Mouse (Mus musculus) heart, adult 2 months (tissue): ENCODE measurements around the gene Chpt1. TPM values are rescaled to one million over a fixed set of nuclear protein-coding genes. Genes with fewer than 3 reads are reported as not detected.

Source experiments
- DNase-seq, 2 experiments: peaks; one replicate each; pipeline ENCODE4 v3.0.0; 2021
- H3K27ac ChIP-seq: fragments of 200-600 bp; 2 replicates; pipeline ENCODE4 v1.8.1; 2022
- H3K27me3 ChIP-seq: fragments of 200-500 bp; 2 replicates; pipeline ENCODE4 v1.6.1; 2012; ENCODE audit warnings: mild to moderate bottlenecking, low read length, inconsistent platforms, mixed read lengths; ENCODE audit not compliant: control insufficient read depth, insufficient read depth
- H3K36me3 ChIP-seq: fragments of 200-500 bp; 2 replicates; pipeline ENCODE4 v1.6.1; 2012; ENCODE audit warnings: low read length, inconsistent platforms; ENCODE audit not compliant: control insufficient read depth, insufficient read depth
- H3K4me1 ChIP-seq: fragments of 200-500 bp; 2 replicates; pipeline ENCODE4 v1.6.1; 2011; ENCODE audit warnings: low read length; ENCODE audit not compliant: control insufficient read depth, insufficient read depth
- H3K4me3 ChIP-seq: fragments of 200-600 bp; 2 replicates; pipeline ENCODE4 v1.8.1; 2022
- H3K79me2 ChIP-seq: fragments of 200-500 bp; replicated peaks from 2 replicates; pipeline ENCODE4 v1.6.1; 2012; ENCODE audit warnings: mild to moderate bottlenecking, inconsistent platforms, low read length, moderate library complexity, mixed read lengths; ENCODE audit not compliant: control insufficient read depth, insufficient read depth
- H3K9ac ChIP-seq: fragments of 200-500 bp; 2 replicates; pipeline ENCODE4 v1.6.1; 2012; ENCODE audit warnings: low read depth, mild to moderate bottlenecking, control low read depth, inconsistent platforms, low read length, mixed read lengths
- CTCF ChIP-seq: fragments of 200-600 bp; IDR thresholded peaks from 2 replicates; pipeline ENCODE4 v1.8.1; 2022; ENCODE audit warnings: antibody characterized with exemption, mild to moderate bottlenecking, moderate library complexity
- EP300 ChIP-seq: fragments of 200-500 bp; IDR thresholded peaks from 2 replicates; pipeline ENCODE4 v1.6.1; 2011; ENCODE audit warnings: low read depth, low read length, control low read depth; ENCODE audit not compliant: insufficient read depth
- POLR2A ChIP-seq: fragments of 200-500 bp; IDR thresholded peaks from 2 replicates; pipeline ENCODE4 v1.6.1; 2011; ENCODE audit warnings: mild to moderate bottlenecking, low read depth, low read length, control low read depth; ENCODE audit not compliant: insufficient read depth
- WGBS: fragments of 180-500 bp; shearing (Covaris S2); methylation state at CpG from one replicate; pipeline ENCODE4 v1.1.7; 2018; 5-methylcytosine and 5-hydroxymethylcytosine counted together
- intact Hi-C: fragments of 180-260 bp; cut with DNase I; formaldehyde crosslinking; loops from one replicate; pipeline ENCODE4 v1.15.1; 2025
- polyA plus RNA-seq: library from polyadenylated mRNA; depleted of rRNA; stranded (reverse); fragments of >200 nt; gene quantifications from 2 replicates; pipeline ENCODE4 v1.2.3, GENCODE M21; 2012
- total RNA-seq, 2 experiments: library from RNA; stranded (reverse); gene quantifications; 2 replicates each; pipeline ENCODE4 v1.2.3; 2021

The Chpt1 gene
- total and polyA plus RNA-seq, 3 experiments: 230 to 334 (median 278) TPM

- DNase-seq: no peak
- intact Hi-C loops: loop anchor here (10.0 kb wide), 1 partner anchor 207 kb away; no protein-coding TSS in a partner anchor
- WGBS: 41% methylated on average over 6 of the region's 6 CpGs
These were observed 46.1 kb downstream of the Chpt1 start for GRCm38 (mm10) chr10:88457816-88458215.

GRCm38 (mm10) chr10:88451990-88452389, 51.9 kb downstream of the Chpt1 start:
- Histone ChIP-seq H3K27ac (no peak overlapping the region), H3K9ac (no peak overlapping the region), H3K36me3 (no peaks in the 10 kb centered on the region), H3K4me1 (no peaks in the 10 kb centered on the region; the same call in 1 of the 2 replicates), H3K79me2 (no peaks in the 10 kb centered on the region), H3K27me3 (no peaks in the 10 kb centered on the region), H3K4me3 (no peak overlapping the region)
- intact Hi-C loops: loop anchor here (10.0 kb wide), 1 partner anchor 213 kb away; no protein-coding TSS in a partner anchor
- TF ChIP-seq CTCF (no peak), EP300 (no peak), POLR2A (no peak)
- DNase-seq: no peak
- 79% methylated on average over 6 of the region's 6 CpGs for WGBS

More at GRCm38 (mm10) chr10:88457816-88458215, 46.1 kb downstream of the Chpt1 start:
- Histone ChIP-seq H3K4me3 (no peak overlapping the region), H3K9ac (no peak overlapping the region), H3K27ac (no peak overlapping the region), H3K27me3 (no peaks in the 10 kb centered on the region), H3K79me2 (no peaks in the 10 kb centered on the region), H3K4me1 (no peaks in the 10 kb centered on the region), H3K36me3 (no peaks in the 10 kb centered on the region)
- TF ChIP-seq POLR2A: no peak
- no peak for TF ChIP-seq CTCF
- TF ChIP-seq EP300: no peak

GRCm38 (mm10) chr10:88451221-88451620, 52.7 kb downstream of the Chpt1 start:
- no peak for TF ChIP-seq EP300
- TF ChIP-seq CTCF: no peak
- TF ChIP-seq POLR2A: no peak
- WGBS: 63% methylated on average over 2 of the region's 2 CpGs
- DNase-seq: peak in 1 of 2 experiments; percentile 46

DNA sequence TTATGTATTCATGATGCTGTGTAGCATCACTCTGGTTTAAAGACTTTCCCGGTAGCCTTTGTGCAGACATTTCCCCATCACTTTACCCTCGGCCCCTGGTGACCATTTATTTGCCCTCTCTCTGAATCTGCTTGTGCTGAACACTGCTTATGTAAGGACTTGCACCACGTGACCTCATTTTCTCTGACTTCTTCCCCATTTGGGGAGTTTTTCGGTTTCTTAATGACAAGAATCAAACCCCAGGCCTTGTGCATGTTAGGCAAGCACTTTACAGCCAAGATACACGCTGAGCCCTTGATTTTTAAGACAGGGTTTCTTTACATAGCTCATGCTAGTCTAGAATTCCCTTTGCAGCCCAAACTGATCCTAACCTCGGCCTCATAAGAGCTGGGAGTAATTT, 62.6 kb downstream of the Chpt1 start:
- no peak for DNase-seq
- TF ChIP-seq EP300: no peak
- TF ChIP-seq POLR2A: no peak
- TF ChIP-seq CTCF: no peak
- Histone ChIP-seq H3K27ac (no peak overlapping the region), H3K79me2 (no peaks in the 10 kb centered on the region), H3K36me3 (no peaks in the 10 kb centered on the region), H3K27me3 (no peaks in the 10 kb centered on the region), H3K4me1 (no peaks in the 10 kb centered on the region), H3K9ac (no peak overlapping the region), H3K4me3 (no peak overlapping the region)
- 79% methylated on average over 6 of the region's 6 CpGs for WGBS
- intact Hi-C loops: no loop called here

More at GRCm38 (mm10) chr10:88451221-88451620, 52.7 kb downstream of the Chpt1 start:
- H3K36me3 ChIP-seq: no peaks in the 10 kb centered on the region
- H3K4me1 ChIP-seq: no peaks in the 10 kb centered on the region; the same call in 1 of the 2 replicates
- H3K27ac ChIP-seq: no peak overlapping the region
- H3K79me2 ChIP-seq: no peaks in the 10 kb centered on the region
- no peak overlapping the region for H3K4me3 ChIP-seq
- no peaks in the 10 kb centered on the region for H3K27me3 ChIP-seq
- H3K9ac ChIP-seq: no peak overlapping the region
- intact Hi-C loops: loop anchor here (10.0 kb wide), 1 partner anchor 214 kb away; no protein-coding TSS in a partner anchor

DNA sequence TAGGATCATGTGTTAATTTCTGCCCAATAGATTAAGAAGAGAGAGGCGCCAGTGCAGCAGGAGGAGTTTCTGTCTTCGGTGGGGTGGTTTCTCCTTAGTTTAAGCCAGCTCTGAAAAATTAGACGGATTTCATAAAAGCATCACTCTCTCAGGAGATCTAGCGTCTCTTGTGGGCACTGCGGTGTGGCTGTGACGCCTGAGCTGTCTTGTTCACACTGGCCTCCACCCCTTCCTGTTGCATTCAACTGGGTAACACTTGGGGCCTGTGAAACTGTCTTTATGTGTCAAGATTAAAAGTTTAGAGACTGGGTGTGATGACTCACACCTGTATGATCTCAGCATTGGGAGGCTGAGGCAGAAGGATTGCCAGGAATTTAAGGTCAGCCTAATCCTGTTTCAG, 75.9 kb downstream of the Chpt1 start:
- Histone ChIP-seq H3K9ac (no peak overlapping the region), H3K4me3 (no peak overlapping the region), H3K27ac (no peak overlapping the region), H3K27me3 (no peaks in the 10 kb centered on the region), H3K36me3 (no peaks in the 10 kb centered on the region), H3K4me1 (no peaks in the 10 kb centered on the region), H3K79me2 (no peaks in the 10 kb centered on the region)
- TF ChIP-seq POLR2A (no peak), CTCF (no peak), EP300 (no peak)
- WGBS: 87% methylated on average over 6 of the region's 6 CpGs
- DNase-seq: no peak
- intact Hi-C loops: no loop called here

DNA sequence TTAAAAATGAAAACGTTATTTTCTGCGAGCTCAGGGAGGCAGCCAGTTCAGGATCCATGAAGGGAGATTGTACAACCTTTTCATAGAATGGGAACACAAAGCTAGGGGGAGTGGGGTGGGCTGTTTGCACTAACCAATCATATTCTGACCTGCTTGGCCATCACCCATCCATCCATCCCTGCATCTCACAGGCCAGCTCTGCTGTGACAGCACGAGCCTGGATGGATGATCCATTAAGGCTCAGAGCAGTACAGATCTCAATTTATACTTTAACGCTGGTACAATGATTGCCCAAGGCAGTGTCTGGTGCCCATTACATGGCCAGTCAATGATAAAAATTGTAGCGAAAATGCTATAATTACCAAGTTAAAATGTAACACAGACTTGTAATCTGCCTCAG, 77.0 kb downstream of the Chpt1 start:
- WGBS: 49% methylated on average over 5 of the region's 5 CpGs
- H3K79me2 ChIP-seq: no peaks in the 10 kb centered on the region
- no peaks in the 10 kb centered on the region for H3K4me1 ChIP-seq
- no peak overlapping the region for H3K9ac ChIP-seq
- H3K36me3 ChIP-seq: no peaks in the 10 kb centered on the region
- no peak for TF ChIP-seq CTCF
- no peak for TF ChIP-seq EP300
- TF ChIP-seq POLR2A: no peak
- no peak for DNase-seq
- H3K27ac ChIP-seq: no peak overlapping the region
- no peaks in the 10 kb centered on the region for H3K27me3 ChIP-seq
- intact Hi-C loops: loop anchor here (1.0 kb wide), 1 partner anchor 50 kb away; no protein-coding TSS in a partner anchor
- no peak overlapping the region for H3K4me3 ChIP-seq
